Mouse (Mus musculus) left cerebral cortex, adult 8-10 months (tissue): ENCODE results near the gene Itgb8. TPM values are rescaled to one million over a fixed set of nuclear protein-coding genes. Genes with fewer than 3 reads are reported as not detected.

Experiments used
- DNase-seq, 2 experiments: peaks; one replicate each; pipeline ENCODE4 v3.0.0; 2022; ENCODE audit warnings: low spot score in 2 of 2
- total RNA-seq, 4 experiments: library from RNA; stranded (reverse); gene quantifications; 2 replicates each; pipeline ENCODE4 v1.2.4; 2022

Gene Itgb8
- total RNA-seq, 4 experiments from 2014 or later: 38.5 to 47.0 (median 44.6) TPM

- no peak for DNase-seq
These were observed 90.8 kb downstream of the Itgb8 start for GRCm38 (mm10) chr12:119147753-119148152.

GRCm38 (mm10) chr12:119146031-119146430, 92.6 kb downstream of the Itgb8 start:
- DNase-seq: no peak

DNA sequence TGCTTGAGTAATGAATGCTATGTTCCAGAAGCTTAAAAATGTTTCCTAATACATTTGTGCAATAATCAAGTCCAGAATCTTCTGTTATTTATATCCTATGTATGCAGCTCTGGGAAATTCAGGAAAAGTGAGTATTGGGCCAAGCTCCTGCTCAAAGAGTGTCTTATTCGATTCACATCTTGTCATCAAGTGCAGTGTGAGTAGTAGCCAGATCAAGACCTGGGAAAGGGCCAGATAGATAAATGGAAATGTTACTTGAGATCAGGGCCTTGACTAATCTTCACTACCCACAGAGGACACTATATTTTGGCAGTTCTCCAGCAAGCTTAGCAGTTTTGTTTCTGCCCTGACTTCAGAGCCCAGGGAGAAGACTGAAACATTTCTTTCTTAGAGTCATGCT, 100.7 kb downstream of the Itgb8 start:
- DNase-seq: no peak

GRCm38 (mm10) chr12:119113522-119114135, 125.0 kb downstream of the Itgb8 start:
- DNase-seq: no peak

DNA sequence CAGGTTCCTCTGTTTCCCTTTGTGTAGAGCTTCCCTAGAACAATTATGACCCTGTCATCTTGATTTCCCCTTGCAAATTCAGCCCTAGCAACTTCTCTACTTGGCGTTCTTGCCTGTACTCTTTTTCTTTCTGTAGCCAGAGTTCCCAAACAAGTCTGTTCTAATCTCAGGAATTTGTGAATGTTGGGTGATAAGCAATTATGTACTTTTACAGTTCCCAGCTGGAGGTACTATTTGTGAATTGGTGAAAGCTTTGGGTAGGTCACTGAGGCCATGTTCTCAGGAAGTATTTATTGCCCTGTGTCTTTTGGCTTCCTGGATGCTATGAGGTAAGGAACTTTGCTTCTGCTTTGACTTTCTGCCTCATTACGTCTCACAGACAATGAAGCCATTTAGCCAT, 128.5 kb downstream of the Itgb8 start:
- no peak for DNase-seq

Other genes starting within 250 kb of the Itgb8 start
- under 1 TPM in 1 of 4 experiments, not detected in 3; 0.14 TPM for gene Macc1, start 75.5 kb upstream of the Itgb8 start, total RNA-seq